Mouse (Mus musculus): Measurements from ENCODE around the gene Ppa2. TPM values are rescaled to one million over a fixed set of nuclear protein-coding genes. Genes with fewer than 3 reads are reported as not detected.

Ppa2 gene
- polyA plus RNA-seq, 1 experiment from 2014 or later = 94.2 TPM

- Histone ChIP-seq H3K27ac (replicated peaks; ENCODE audit: low read depth, low read length) (no peak overlapping the region), H3K4me1 (ENCODE audit: control insufficient read depth, insufficient read depth, low read length) (no peaks in the 10 kb centered on the region), H3K4me2 (ENCODE audit: low read length) (no peak overlapping the region), H3K27me3 (ENCODE audit: control insufficient read depth, insufficient read depth, low read length) (no peaks in the 10 kb centered on the region), H3K9me3 (ENCODE audit: control insufficient read depth, low read length) (no peaks in the 10 kb centered on the region), H3K9ac (replicated peaks; ENCODE audit: low read length) (no peak overlapping the region), H3K4me3 (replicated peaks; ENCODE audit: low read depth, low read length) (no peak overlapping the region), H3K36me3 (ENCODE audit: control insufficient read depth, insufficient read depth, low read length) (no peaks in the 10 kb centered on the region)
- DNase-seq (no peak), ATAC-seq (ENCODE audit: low FRiP score, low TSS enrichment) (no peak)
Observed at GRCm38 (mm10) chr3:133423073-133423472, 113.2 kb downstream of the Ppa2 start.

Other genes with a start within 250 kb of the Ppa2 start
- 17.9 and 21.4 TPM in 2 replicates for gene Ints12, start 218.3 kb upstream of the Ppa2 start, polyA plus RNA-seq (2014; fragmentation: Nextera tagmentation; extraction: Ambion mirVana)
- 4.9 and 6.0 TPM in 2 replicates for gene Gstcd, start 218.1 kb upstream of the Ppa2 start, polyA plus RNA-seq (2014; fragmentation: Nextera tagmentation; extraction: Ambion mirVana)
- 0.09 and 0.16 TPM in 2 replicates for gene Arhgef38, start 75.2 kb upstream of the Ppa2 start, polyA plus RNA-seq (2014; fragmentation: Nextera tagmentation; extraction: Ambion mirVana)
- gene Tet2, start 235.0 kb downstream of the Ppa2 start, polyA plus RNA-seq (2014; fragmentation: Nextera tagmentation; extraction: Ambion mirVana) = 25.6 and 27.3 TPM in 2 replicates

Data from midbrain, embryonic 14.5 days (tissue).